Mouse (Mus musculus) c-Kit-positive CD71-positive TER-119-negative erythroid progenitor cells, embryonic 14.5 days (primary cell): ENCODE measurements around the gene Camta1.

ENCODE experiments used
- DNase-seq: peaks from one replicate; pipeline ENCODE4 v3.0.0-alpha.2; 2013; ENCODE audit warnings: low read depth

Camta1 gene

DNA sequence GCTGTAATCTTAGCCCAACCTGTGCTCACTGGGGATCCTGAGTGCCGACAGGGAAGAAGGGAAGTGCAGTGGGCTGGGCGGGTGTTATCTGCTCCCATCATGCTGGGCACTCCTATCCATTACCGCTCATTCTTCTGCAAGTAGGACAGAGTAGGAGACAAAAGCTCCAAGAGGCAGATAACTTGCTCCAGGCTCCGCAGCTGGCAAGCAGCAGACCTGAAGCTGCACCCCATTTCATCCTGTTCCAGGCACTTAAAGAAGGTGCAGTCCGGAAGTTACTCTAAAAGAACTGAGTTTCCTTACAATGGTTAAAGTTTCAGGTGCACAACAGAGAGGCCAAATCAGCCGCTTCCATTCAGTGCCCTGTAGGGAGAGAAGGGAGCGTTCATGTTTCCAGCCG, 750.5 kb downstream of the Camta1 start:
- no peak for DNase-seq

DNA sequence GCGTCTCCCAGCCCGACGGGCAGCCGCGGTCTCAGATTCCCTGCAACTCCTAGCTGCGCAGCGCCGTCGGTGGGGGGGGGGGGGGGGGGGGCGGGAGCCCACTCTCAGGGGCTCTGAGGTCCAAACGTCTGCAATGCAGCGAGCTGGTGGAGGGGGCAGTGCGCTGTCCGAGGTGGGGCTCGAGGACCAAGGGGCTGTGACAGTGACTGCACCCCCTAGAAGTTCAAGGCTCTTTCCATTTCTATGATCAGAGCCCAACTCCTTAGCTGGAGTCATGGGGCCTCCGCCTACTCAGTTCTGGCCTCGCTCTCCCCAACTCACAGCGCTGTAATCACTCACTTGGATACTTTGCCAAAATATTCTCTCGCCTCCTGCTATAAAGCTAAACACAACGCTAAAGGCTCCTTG, 752.8 kb downstream of the Camta1 start:
- DNase-seq: no peak

DNA sequence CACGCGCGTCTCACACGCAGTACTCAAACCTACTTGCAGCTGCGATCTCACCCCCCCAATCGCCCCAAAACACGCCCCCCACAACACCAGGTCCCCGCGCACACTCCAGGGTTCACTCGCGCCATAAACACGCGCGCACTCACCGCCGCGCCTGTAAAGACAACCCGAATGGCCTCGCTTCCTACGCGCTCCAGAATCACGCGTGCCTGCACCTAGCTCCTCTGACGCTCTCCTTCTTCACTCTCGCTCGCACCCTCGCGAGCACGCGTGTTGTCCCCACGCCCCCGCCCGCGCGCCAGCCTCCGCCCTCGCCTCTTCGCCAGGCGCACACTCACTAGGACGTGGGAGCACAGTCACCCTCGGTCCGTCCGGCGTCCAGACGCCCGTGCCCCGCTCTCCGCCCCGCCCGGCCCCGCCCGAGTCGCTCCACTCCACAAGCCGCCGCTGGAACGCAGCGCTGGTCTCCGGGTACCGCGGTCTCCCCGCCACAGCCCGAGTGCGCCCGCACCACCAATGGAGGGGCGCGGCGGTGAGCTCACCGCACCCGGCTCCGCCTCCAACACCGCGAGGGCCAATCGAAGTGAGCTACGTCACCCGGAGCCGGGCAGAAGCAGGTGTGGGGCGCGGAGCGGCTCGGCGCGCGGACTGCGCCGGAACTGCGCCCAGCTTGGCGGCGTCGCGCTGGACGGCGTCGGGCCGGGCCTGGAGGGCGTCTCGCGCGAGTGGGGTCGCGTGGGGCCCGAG, 753.5 kb downstream of the Camta1 start:
- peak; percentile 15 for DNase-seq

GRCm38 (mm10) chr4:151107131-151108001, 754.3 kb downstream of the Camta1 start:
- no peak for DNase-seq

- no peak for DNase-seq
These were observed 755.2 kb downstream of the Camta1 start for GRCm38 (mm10) chr4:151106468-151106867.

DNA sequence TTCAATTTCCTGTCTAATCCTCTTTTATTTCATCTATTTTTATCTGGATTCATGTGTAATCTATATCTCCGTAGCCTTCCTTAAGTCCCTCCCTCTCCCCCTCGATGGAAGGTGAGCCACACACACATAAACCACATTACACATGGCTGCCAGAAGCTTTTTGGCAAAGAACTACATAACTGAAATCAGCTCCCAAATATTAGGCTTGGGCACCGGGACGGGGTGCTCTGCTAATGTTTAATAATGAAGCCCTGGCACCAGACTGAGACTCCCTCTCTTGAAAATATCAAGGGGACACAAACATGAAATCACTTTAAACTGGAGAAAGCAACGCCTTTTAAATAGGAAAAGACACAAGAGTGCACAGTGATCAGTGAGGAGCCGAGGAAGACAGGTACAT, 755.8 kb downstream of the Camta1 start:
- DNase-seq: no peak

DNA sequence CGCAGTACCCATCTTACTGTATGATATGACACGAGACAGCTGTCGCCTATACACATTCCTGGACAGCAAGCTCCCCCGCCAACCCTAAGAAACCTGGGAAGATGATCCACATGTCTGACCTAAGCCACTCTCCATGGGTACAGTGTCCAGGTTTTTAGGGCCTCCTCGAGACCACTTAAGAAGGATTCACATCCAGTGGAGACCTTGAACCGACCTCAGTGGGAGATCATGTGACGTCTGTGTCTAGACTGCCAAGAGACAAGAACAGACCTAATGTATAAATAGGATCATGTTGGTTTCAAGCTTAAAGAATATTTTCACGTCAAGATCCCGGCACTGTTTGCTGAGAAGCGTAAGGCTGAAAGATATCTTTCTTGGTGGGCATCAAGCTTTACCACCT, 757.5 kb downstream of the Camta1 start:
- DNase-seq: no peak

- no peak for DNase-seq
These were observed 758.0 kb downstream of the Camta1 start for GRCm38 (mm10) chr4:151103646-151104045.

- DNase-seq: no peak
These were observed 764.6 kb downstream of the Camta1 start for GRCm38 (mm10) chr4:151097104-151097438.

DNA sequence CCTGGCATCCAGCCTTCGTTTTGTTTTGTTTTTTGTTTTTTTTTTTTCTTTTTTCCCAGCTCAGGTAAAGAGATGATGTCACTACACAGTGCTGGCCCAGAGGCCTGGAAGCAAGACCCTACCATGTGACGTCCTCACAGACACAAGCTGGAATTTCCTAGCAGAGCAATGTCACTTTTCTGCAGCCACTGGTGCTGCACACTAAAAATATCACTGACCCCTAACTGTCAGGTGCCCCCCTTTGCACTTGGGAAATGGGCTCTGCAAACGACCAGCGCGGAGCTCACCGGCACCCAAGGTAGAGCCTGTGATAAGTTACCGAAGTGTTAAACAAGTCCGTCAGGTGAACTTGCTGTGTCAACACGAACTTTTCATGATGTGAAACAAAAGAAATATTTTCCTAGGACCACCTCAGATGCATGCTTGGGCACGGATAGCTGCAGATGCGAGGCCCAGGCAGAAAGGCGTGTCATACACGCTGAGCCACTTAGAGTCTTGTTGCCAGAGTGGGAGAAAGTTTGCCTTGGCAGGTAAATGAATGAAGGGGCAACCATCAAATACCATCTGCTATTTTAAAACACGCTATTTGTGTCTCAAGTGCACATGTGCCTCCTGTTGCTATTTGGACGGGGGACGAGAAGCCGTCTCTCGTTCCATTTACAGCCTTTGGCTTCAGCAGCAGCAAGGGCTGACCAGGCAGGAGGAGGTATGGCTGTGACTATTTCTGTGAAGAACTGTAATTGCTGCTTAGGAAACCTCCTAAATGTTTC, 765.2 kb downstream of the Camta1 start:
- DNase-seq: no peak

- peak; percentile 9 for DNase-seq
These were observed 766.5 kb downstream of the Camta1 start for GRCm38 (mm10) chr4:151095207-151095606.

- no peak for DNase-seq
These were observed 772.4 kb downstream of the Camta1 start, which contains the start of gene Gm13090 for GRCm38 (mm10) chr4:151089270-151089669. Gene Gm13090 (plus strand): TSS chr4:151089570.

- DNase-seq: no peak
These were observed 772.9 kb downstream of the Camta1 start for GRCm38 (mm10) chr4:151088819-151089218.

- DNase-seq: no peak
These were observed 774.3 kb downstream of the Camta1 start for GRCm38 (mm10) chr4:151087358-151087757.

- no peak for DNase-seq
These were observed 778.6 kb downstream of the Camta1 start for GRCm38 (mm10) chr4:151083027-151083426.

DNA sequence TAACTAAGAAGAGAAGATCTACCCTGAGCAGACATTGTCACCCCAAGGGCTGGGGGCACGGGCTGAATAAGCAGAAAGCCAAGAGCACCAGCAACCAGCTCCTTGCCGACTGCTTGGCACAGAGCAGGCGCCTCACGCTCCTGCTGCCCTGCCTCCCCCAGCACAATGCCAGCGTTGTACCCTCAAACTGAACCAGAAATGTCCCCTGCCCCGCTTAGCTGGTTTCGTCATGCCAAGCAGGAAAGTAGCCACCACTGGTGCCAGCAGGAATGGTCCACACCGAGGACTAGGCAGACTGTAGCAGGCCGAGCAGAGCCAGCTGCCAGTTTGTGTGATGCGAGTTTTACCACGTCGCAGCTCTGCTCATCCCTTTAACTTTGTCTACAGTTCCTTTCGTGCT, 779.7 kb downstream of the Camta1 start:
- DNase-seq: no peak

- no peak for DNase-seq
These were observed 780.3 kb downstream of the Camta1 start for GRCm38 (mm10) chr4:151081355-151081754.

GRCm38 (mm10) chr4:151074817-151075216, 786.9 kb downstream of the Camta1 start:
- DNase-seq: no peak

DNA sequence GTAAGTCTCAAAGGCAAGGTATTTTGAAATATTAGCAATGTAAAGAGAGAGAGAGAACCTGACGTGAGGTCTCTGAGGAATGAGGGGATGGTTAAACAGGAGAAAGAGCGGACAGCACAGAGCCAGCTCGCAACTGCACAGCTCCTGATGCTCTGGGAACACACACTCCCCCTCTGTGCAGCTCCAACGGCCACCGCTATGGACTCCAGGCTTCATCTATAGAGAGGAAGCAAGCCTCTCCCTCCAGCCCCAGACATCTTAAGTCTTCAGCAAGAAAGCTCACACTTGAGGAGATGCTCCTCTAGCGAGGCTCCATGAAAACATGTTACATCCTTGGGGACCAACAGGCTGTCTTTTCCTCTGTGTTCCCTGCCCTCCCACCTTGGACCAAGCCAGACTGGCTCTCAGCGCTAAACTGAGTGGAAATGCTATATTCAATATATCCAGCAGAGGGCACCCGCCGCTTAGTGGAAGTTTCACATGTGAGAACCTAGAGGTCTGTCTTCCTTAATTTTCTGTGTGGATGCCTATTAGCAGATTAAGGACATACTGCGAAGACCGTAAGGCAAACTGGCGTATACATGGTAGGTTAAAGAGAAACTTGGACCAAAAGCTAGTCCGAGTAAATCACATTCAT, 788.5 kb downstream of the Camta1 start:
- DNase-seq: peak; percentile 27

DNA sequence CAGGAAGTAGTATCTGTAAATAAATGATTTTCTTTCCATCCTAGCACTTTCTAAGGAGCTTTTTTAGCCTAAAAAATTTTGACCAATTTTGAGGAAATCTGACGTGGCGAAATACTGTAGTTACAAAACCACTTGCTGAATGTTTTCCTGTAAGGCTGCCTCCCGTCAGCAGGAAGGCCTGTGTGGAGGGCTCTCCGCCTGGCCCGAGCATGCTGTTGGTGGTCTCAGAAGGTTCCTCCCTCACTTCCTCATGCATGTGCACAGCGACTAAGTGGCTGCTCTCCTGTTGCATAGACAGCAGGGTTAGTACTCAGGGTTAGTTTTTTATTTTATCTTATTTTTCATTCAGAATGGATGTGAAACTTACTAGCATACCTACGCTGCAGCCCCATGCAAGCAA, 790.7 kb downstream of the Camta1 start:
- no peak for DNase-seq

DNA sequence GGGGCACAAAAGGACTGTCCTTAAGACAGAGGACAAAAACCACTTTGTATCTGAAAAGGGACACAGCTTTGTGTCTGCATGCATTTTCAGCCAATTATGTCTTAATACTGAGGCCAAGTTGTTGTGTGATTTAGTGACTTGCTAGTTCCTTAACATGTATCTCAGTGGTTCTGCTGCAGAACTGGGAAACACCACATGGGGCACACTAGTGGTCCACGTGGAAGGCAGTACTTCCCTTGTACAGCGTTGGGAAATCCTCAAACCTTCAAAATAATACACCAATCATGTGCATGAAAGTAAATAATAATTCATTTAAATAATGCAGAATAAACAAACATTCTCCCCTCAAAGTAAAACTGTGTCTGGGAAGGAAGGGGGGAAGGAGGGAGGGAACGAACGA, 792.9 kb downstream of the Camta1 start:
- DNase-seq: no peak

GRCm38 (mm10) chr4:151059566-151059965, 802.1 kb downstream of the Camta1 start:
- no peak for DNase-seq
